Mouse (Mus musculus) C2C12 (cell line): Measurements from ENCODE around the gene Ift52. TPM values are rescaled to one million over a fixed set of nuclear protein-coding genes. Genes with fewer than 3 reads are reported as not detected.

ENCODE experiments used
- H3K27me3 ChIP-seq: one replicate; pipeline ENCODE4 v1.6.1; 2011; ENCODE audit not compliant: control insufficient read depth, insufficient read depth, insufficient read length
- H3K36me3 ChIP-seq: one replicate; pipeline ENCODE4 v1.6.1; 2011; ENCODE audit not compliant: control insufficient read depth, insufficient read depth
- H3K4me3 ChIP-seq: one replicate; pipeline ENCODE4 v1.5.1; 2011; ENCODE audit warnings: mild to moderate bottlenecking, control low read depth; ENCODE audit not compliant: poor library complexity, insufficient read depth, severe bottlenecking
- H3K79me2 ChIP-seq: one replicate; pipeline ENCODE4 v1.6.1; 2011; ENCODE audit not compliant: control insufficient read depth, insufficient read depth
- H3K79me3 ChIP-seq: one replicate; pipeline ENCODE4 v1.6.1; 2011; ENCODE audit warnings: low read depth, control low read depth
- H3ac ChIP-seq: one replicate; pipeline ENCODE3; 2011; ENCODE audit warnings: low read depth; ENCODE audit not compliant: control insufficient read depth, insufficient read length
- CEBPB ChIP-seq: IDR thresholded peaks from one replicate; pipeline ENCODE4 v1.6.1; 2011; ENCODE audit warnings: low read depth, mild to moderate bottlenecking, control low read depth, moderate library complexity
- CTCF ChIP-seq: IDR thresholded peaks from one replicate; pipeline ENCODE4 v1.5.1; 2011; ENCODE audit not compliant: control insufficient read depth, insufficient read depth, insufficient read length
- FOSL1 ChIP-seq: IDR thresholded peaks from one replicate; pipeline ENCODE4 v1.8.0; 2011; ENCODE audit warnings: mild to moderate bottlenecking, low read length; ENCODE audit not compliant: poor library complexity, insufficient read depth, severe bottlenecking
- MAX ChIP-seq: IDR thresholded peaks from one replicate; pipeline ENCODE4 v1.6.1; 2011; ENCODE audit warnings: mild to moderate bottlenecking, control low read depth
- MYOD1 ChIP-seq: IDR thresholded peaks from one replicate; pipeline ENCODE4 v1.6.1; 2011; ENCODE audit warnings: low read depth; ENCODE audit not compliant: control insufficient read depth, insufficient read length
- MYOG ChIP-seq: IDR thresholded peaks from one replicate; pipeline ENCODE4 v1.6.1; 2011; ENCODE audit not compliant: control insufficient read depth, insufficient read length; ENCODE audit errors: extremely low read depth
- USF1 ChIP-seq: IDR thresholded peaks from one replicate; pipeline ENCODE4 v1.6.1; 2011; ENCODE audit warnings: low read depth, mild to moderate bottlenecking, control low read depth, moderate library complexity
- polyA plus RNA-seq: library from polyadenylated mRNA; unstranded; fragments of >200 nt; fragmentation: generic; extraction: Trizol; gene quantifications from one replicate; pipeline ENCODE4 v1.2.1, GENCODE M21; 2012; ENCODE audit warnings: missing spikeins

Gene Ift52
- polyA plus RNA-seq, 1 experiment = 17.6 TPM

- no peaks in the 10 kb centered on the region for H3K27me3 ChIP-seq
- H3K79me3 ChIP-seq = peaks cover 25% of the 10 kb centered on the region
- H3ac ChIP-seq = no peak overlapping the region
- TF ChIP-seq USF1 (no peak), CEBPB (no peak), MYOD1 (no peak), CTCF (no peak), MYOG (no peak), FOSL1 (no peak), MAX (no peak)
- no peak overlapping the region for H3K4me3 ChIP-seq
- peaks cover 64% of the 10 kb centered on the region for H3K36me3 ChIP-seq
- peaks cover 42% of the 10 kb centered on the region for H3K79me2 ChIP-seq
Observed at GRCm38 (mm10) chr2:163062119-163062508, 45.0 kb downstream of the Ift52 start.

GRCm38 (mm10) chr2:163066326-163066725 lies 49.2 kb downstream of the Ift52 start:
- Histone ChIP-seq H3K79me3 (no peaks in the 10 kb centered on the region), H3K4me3 (no peak overlapping the region), H3K36me3 (peaks cover 82% of the 10 kb centered on the region), H3K27me3 (no peaks in the 10 kb centered on the region), H3ac (no peak overlapping the region), H3K79me2 (peaks cover 2% of the 10 kb centered on the region)
- no peak for TF ChIP-seq MYOD1
- TF ChIP-seq CEBPB = no peak
- no peak for TF ChIP-seq FOSL1
- no peak for TF ChIP-seq CTCF
- no peak for TF ChIP-seq MYOG
- TF ChIP-seq MAX = no peak
- TF ChIP-seq USF1 = no peak

GRCm38 (mm10) chr2:163067233-163067632 lies 50.1 kb downstream of the Ift52 start:
- no peaks in the 10 kb centered on the region for H3K27me3 ChIP-seq
- H3K36me3 ChIP-seq = peaks cover 85% of the 10 kb centered on the region
- no peak for TF ChIP-seq USF1
- TF ChIP-seq CTCF = no peak
- no peak for TF ChIP-seq MYOD1
- no peak for TF ChIP-seq FOSL1
- no peak for TF ChIP-seq CEBPB
- TF ChIP-seq MYOG = no peak
- TF ChIP-seq MAX = no peak
- no peaks in the 10 kb centered on the region for H3K79me2 ChIP-seq
- no peak overlapping the region for H3K4me3 ChIP-seq
- H3ac ChIP-seq = no peak overlapping the region
- H3K79me3 ChIP-seq = no peaks in the 10 kb centered on the region

- Histone ChIP-seq H3K79me2 (no peaks in the 10 kb centered on the region), H3K4me3 (no peak overlapping the region), H3K36me3 (peaks cover 87% of the 10 kb centered on the region), H3K27me3 (no peaks in the 10 kb centered on the region), H3K79me3 (no peaks in the 10 kb centered on the region), H3ac (no peak overlapping the region)
- TF ChIP-seq USF1 = no peak
- no peak for TF ChIP-seq CEBPB
- TF ChIP-seq CTCF = no peak
- TF ChIP-seq MYOD1 = no peak
Observed at GRCm38 (mm10) chr2:163070213-163070612, 53.1 kb downstream of the Ift52 start.

GRCm38 (mm10) chr2:163071590-163071989 lies 54.4 kb downstream of the Ift52 start:
- TF ChIP-seq MYOG (no peak), CTCF (no peak), FOSL1 (no peak), USF1 (no peak), CEBPB (no peak), MYOD1 (no peak), MAX (no peak)
- Histone ChIP-seq H3K79me3 (no peaks in the 10 kb centered on the region), H3ac (no peak overlapping the region), H3K36me3 (peaks cover 83% of the 10 kb centered on the region), H3K4me3 (no peak overlapping the region), H3K79me2 (no peaks in the 10 kb centered on the region), H3K27me3 (no peaks in the 10 kb centered on the region)

- Histone ChIP-seq H3K27me3 (no peaks in the 10 kb centered on the region), H3ac (no peak overlapping the region), H3K36me3 (peaks cover 82% of the 10 kb centered on the region), H3K79me3 (no peaks in the 10 kb centered on the region), H3K4me3 (no peak overlapping the region), H3K79me2 (no peaks in the 10 kb centered on the region)
- no peak for TF ChIP-seq CTCF
- no peak for TF ChIP-seq MAX
- no peak for TF ChIP-seq USF1
- TF ChIP-seq MYOD1 = no peak
- no peak for TF ChIP-seq MYOG
- no peak for TF ChIP-seq FOSL1
- TF ChIP-seq CEBPB = no peak
Observed at GRCm38 (mm10) chr2:163073023-163073757, 56.0 kb downstream of the Ift52 start.
